Mouse (Mus musculus) adrenal gland, postnatal 25 days (tissue): ENCODE data around the gene Olfr1411. TPM values are rescaled to one million over a fixed set of nuclear protein-coding genes. Genes with fewer than 3 reads are reported as not detected.

ENCODE experiments used
- DNase-seq: peaks from one replicate; pipeline ENCODE4 v3.0.0; 2021; ENCODE audit warnings: mixed read lengths
- long read RNA-seq: library from polyadenylated mRNA; stranded (forward); transcript quantifications from one replicate; pipeline ENCODE4 v2.0.0, GENCODE M21; 2021
- total RNA-seq: library from RNA; stranded (reverse); gene quantifications from 2 replicates; pipeline ENCODE4 v1.2.3, GENCODE M21; 2021

The Olfr1411 gene
- not detected in 2 replicates for total RNA-seq
- long read RNA-seq: 0 reads

DNA sequence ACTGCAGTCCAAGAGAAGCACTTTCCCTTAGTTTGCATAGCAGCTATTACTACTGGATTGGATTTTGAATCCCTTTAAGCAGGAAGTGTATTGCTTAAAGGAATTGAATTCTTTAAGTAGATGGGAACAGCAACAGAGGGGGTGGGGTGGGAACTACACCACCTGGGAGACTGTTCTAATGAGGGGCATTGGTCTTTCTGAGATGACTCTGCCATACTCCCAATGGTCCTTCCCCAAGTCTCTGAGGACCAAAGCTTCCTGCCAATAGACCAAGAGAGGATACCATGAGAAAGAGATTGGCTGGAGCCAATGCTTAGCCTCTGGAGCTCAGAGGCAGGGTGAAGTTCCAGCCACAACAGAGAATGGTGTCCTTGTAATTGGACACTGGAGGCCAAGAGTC lies at the start of gene Olfr1411:
TSS of gene Olfr1411 (plus strand) at position 301 of the 400 bp plus-strand sequence.
- no peak for DNase-seq

- peak; percentile 2 for DNase-seq
Observed at GRCm38 (mm10) chr1:92545929-92546328, 48.3 kb upstream of the Olfr1411 start.

- DNase-seq: no peak
Observed at GRCm38 (mm10) chr1:92571022-92571421, 23.2 kb upstream of the Olfr1411 start, which contains the start of gene Olfr1413. Gene Olfr1413 (plus strand): TSS chr1:92571322.

- DNase-seq: no peak
Observed at GRCm38 (mm10) chr1:92585479-92585878, 8.7 kb upstream of the Olfr1411 start, which contains the start of gene Olfr1412. Gene Olfr1412 (plus strand): TSS chr1:92585779.

DNA sequence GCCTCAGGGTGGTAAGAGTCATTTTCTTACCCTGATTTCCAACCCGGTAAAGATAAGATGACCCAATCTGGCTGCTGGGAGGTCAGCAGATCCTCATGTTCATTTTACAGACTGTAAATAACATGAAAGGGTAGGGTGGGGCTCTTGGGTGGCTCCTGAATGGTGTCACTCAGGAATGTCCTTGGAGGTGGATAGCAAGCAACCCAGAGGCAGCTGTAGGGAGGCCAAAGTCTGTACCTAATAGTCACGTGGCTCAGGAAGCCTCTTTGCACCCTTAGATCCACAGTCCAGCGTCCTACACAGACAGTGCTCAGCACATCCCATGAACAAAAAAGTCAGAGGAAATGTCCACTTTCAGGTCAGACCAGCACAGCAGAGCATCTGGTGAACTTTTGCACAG lies 1.8 kb downstream of the Olfr1411 start:
- no peak for DNase-seq

DNA sequence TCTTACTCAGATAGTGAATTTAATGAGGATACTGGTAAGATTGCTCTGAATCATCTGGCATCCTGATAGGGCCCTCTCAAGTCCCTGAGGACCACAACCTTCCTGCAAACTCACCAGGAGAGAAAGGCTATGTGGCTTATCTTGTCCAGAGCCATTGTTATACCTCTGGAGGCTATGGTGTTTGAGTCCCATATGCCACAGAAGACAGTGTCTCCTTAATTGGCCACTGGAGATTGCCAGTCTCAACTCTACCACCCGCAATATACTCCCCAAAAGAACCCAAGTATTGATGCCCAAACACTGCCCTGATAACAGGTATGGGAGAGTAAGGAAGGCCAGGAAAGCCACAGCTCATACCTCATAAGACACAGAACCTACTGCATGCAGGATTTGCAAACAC lies 11.3 kb downstream of the Olfr1411 start, which contains the start of gene Olfr1410:
TSS of gene Olfr1410 (plus strand) at position 301 of the 400 bp plus-strand sequence.
- DNase-seq: no peak

DNA sequence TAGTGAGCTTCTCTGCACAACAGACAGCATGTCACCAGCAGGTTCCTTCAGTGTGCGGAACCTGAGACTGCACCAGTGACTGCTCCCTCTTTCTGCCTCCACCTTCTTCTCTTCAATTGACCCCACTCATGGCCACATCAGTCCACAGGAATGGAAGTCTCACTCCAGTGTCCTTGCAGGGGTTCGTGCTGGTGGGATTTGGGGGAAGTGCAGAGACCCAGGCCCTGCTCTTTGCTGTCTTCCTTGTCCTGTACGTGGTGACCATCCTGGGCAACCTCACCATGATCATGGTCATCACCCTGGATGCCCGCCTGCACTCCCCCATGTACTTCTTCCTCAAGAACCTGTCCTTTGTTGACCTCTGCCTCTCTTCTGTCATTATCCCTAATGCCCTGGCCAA lies 13.5 kb downstream of the Olfr1411 start:
- DNase-seq: no peak

DNA sequence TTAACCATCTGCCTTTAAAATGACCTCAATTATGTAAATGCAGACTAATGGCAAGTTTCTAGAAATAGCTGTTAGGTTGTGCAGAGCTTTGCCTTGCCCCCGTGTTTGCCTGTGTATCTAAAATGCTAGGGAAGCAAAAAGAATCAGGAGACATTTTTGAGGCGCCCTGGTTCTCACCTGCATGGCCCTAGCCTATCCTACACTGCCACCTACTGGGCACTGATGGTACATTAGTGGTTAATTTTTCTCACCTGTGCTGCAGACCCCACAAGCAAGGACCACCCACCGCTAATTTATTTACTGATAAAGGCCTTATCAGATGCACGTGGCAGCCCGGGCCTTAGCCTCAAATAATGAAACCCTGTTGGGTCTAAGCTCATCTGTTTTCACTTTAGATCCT lies 16.8 kb downstream of the Olfr1411 start:
- DNase-seq: peak; percentile 46

DNA sequence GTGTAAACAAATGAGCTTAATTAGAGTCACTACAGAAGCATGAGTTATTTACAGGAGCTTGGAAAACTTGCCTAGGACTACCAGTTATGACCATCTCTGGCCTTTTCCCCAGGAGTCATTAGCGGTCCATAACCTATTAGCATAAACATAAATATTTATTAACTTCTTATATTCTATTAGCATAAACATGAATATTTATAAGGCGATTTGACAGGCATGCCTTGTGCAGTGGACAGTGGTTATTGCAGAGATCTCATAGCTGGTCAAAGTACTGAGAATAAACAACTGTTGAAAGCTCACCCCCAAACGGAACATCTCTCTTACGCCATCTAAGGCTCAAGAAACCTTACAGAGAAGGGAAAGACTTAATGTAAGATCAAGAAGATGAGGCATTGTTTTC lies 19.0 kb downstream of the Olfr1411 start:
- DNase-seq: no peak

DNA sequence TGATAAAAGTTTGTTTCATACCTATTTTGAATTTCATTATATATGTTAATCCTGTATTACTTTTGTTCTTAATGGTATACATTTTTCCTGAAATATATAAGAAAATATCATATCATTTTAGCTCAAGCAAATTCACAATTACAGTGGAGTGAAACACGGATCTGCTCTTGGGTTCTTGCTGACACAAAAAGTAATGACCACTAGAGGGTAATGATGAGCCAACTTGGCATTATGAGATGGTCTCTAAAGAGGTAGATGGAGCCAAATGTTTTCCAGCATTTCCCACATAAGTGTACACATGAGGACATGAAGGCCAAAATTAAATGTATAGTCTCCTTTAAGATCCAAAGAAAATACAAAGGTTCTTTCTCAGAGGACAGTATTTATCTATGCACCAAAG lies 20.3 kb downstream of the Olfr1411 start:
- no peak for DNase-seq

- DNase-seq: no peak
Observed at GRCm38 (mm10) chr1:92616046-92616445, 21.8 kb downstream of the Olfr1411 start.

- no peak for DNase-seq
Observed at GRCm38 (mm10) chr1:92617488-92617887, 23.3 kb downstream of the Olfr1411 start, which contains the start of gene Olfr12. Gene Olfr12 (plus strand): TSS chr1:92617788.

DNA sequence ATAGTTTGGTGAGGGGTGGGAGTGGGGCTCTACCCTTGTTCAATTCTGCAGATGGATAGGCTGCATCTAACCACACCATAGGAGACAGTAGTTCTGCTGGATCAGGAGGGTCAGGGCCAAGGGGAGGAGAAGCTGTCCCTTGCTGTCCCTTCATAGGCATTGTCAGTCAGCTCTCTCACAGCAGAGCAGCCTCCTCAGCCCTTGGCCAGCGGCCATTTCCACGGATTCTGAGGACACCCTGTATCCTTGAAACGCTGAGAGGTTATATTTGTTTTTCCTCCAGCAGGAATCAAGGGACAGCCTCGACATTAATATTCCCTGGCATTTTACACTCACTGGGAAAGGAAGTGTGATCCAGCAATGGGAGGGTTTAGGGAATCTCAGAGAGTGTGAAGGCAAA lies 24.1 kb downstream of the Olfr1411 start:
- DNase-seq: peak; percentile 84

DNA sequence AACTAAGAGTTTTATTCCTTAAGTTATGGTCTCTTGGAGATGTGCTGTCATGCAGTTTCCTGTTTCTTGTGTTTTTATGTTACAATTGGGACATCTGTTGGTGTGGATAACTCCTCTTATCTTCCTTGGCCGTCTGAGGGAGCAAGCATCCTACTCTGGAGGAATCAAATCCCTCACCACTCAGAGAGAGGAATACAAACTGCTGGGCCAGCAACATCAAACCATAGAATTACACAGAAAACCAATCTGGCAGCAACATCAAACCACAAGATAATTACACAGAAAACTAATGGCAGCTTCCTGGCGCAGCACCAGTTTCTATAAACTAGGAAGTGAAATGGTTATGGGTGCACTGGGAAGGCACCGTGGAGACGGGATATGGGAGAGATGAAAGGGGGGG lies 34.0 kb downstream of the Olfr1411 start:
- no peak for DNase-seq

- no peak for DNase-seq
Observed at GRCm38 (mm10) chr1:92632196-92632595, 38.0 kb downstream of the Olfr1411 start.

GRCm38 (mm10) chr1:92632948-92633347 lies 38.7 kb downstream of the Olfr1411 start:
- DNase-seq: no peak

DNA sequence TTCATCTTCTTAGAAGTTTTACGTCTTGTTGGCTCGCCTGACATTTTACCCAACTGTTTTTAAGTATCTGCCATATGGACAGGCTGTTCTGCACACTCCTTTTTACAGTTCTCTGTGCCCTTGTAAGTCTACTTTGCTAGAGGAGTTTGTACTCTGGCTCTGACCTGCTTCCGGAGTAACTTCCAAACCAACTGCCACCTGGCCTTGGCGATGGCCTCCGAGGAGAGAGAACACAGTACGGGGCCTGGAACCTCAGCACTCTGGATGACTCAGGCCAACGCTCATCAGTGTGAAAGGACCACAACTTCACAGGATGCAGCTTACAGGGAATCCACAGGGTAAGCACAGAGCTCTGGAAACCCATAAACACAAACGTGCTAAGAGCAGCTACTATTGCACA lies 39.5 kb downstream of the Olfr1411 start:
- DNase-seq: no peak

- no peak for DNase-seq
Observed at GRCm38 (mm10) chr1:92634569-92634968, 40.4 kb downstream of the Olfr1411 start.

- no peak for DNase-seq
Observed at GRCm38 (mm10) chr1:92634976-92635599, 40.9 kb downstream of the Olfr1411 start.

DNA sequence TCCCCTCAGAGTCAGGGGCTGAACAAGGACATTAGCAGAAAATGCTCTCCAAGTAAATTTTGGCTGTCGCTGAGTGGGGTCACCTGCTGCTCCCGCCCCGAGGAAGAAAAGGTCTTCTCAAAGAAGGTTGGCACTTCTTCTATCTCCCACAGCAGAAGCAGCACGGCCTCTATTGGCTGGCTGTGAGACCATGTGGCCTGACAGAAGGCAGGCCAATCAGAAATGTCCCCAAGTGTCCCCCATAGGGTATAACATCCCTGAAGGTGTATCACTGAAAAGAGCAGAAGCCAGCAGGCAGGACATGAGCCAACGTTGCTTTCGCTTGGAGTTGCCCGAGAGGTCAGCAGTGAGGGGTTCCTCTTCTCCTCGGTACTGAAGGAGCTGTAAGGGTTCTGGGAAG lies 41.8 kb downstream of the Olfr1411 start:
- DNase-seq: no peak

DNA sequence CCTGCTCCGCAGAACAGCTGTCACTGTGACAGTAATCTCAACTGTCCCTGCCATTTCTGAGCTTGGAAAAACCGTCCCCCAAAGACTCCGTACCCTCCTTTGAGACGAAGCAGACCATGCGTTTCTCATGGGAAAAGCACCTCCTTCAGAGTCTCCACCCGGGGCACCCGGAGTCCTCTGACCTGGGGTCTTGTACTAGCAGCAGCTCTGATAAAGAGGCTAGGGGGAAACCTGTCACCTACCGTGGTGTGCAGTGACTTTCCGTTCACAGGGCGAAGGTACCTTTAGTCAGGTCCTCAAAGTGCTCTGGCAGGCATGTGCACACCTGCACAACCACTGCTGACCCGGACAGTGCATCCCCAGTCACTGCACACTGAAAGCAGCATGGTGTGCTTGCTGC lies 42.5 kb downstream of the Olfr1411 start:
- DNase-seq: no peak

DNA sequence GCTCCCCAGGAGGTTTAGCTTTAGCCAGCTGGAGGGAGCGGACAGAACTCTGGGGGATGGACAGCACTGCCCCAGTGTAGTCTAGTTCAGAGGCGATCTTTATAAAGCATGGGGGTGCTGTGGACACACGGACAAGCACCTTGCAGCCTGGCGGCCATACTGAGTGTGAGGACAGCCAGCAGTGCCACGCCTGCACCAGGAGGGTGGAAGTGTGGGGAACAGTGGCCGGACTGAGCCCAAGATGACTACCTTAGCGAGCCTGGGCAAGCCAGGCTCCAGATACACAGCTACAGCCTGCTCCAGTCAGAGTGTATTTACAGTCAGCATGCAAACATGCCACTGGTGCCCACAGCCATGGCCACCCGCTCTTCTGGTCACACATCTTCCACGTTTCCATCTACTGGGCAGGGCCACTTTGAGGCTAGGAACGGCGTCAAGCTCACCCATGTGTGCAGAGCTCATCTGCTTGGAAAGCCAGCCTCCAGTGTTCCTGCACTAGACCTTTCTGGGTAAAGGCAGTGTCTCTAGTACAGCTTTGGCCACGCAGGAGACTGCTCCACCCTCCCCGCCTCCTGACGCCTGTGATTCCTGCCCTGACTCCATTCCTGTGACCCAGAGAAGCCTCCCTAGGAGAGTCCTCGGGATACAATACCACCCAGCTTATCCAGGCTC lies 43.4 kb downstream of the Olfr1411 start:
- no peak for DNase-seq

GRCm38 (mm10) chr1:92638181-92638580 lies 44.0 kb downstream of the Olfr1411 start:
- peak; percentile 32 for DNase-seq

DNA sequence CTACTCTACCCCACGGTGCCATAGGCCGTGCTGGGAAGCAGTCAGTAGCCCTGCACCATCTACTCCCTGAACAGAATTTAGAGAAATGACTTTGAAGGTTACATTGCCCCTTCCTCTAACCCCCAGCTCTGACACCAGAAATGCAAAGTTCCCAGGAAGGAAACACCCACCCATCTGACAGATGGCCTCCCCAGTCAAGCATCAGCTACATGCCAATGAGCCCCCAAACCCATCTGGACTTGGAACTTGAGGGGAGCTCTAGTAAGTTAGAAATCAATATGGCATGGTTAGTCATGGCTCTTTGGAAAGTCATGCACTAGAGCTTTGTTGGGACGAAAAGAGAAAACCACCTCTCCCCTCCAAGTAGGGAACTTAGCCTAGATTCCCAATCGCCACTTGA lies 44.5 kb downstream of the Olfr1411 start:
- no peak for DNase-seq
